In genomic region chr10:80710834-80711233, GRCm38 (mm10) we compare ENCODE assay signal across 12 mouse cellular contexts. TPM values are rescaled to one million over a fixed set of nuclear protein-coding genes. Genes with fewer than 3 reads are reported as not detected.
A peak's percentile ranks its signal among the peaks of the same experiment; 100 is the strongest.
DNase-seq lines count a peak whose midpoint lies in the region.
"Had no signal": no experiment of that assay in that cellular context is flagged by ENCODE, and none has a peak within 500 bp of the region (broad histone marks: within the 10 kb centered on the region; RNA-seq: fewer than 3 reads in every experiment).

No protein-coding gene starts in this region.

- DNase-seq in adrenal gland, adult 2 months, result peak; percentile 52
- no peak for DNase-seq in adrenal gland, postnatal 25 days
- DNase-seq: adrenal gland, adult 8-10 months; adrenal gland, postnatal 10 days; adrenal gland, postnatal 14 days; B cell, adult 2 months; cerebellum, adult 11 months; cerebellum, adult 11-12 months; cerebellum, adult 18-20 months; cerebellum, adult 2 months; cerebellum, adult 8-10 months; cerebellum, adult 9-10 months had no signal

RNA-seq across cellular contexts. Expression of gene Izumo4, which starts 8.8 kb away (rescaled TPM):
- 10 to 100 TPM; 13.2 to 21.2 TPM for total RNA-seq in adrenal gland, adult 2 months (2021)
- polyA plus RNA-seq in adrenal gland, adult 2 months (2012; rRNA removed), result 73.3 and 74.3 TPM in 2 replicates
- 21.6 and 37.1 TPM in 2 replicates for total RNA-seq in adrenal gland, postnatal 25 days (2021)

RNA-seq across cellular contexts. Expression of gene Mob3a, which starts 9.1 kb away (rescaled TPM):
- 10 to 100 TPM; 18.0 to 19.4 TPM for total RNA-seq in adrenal gland, adult 2 months (2021)
- polyA plus RNA-seq in adrenal gland, adult 2 months (2012; rRNA removed), result 22.5 and 27.1 TPM in 2 replicates
- 15.2 and 18.8 TPM in 2 replicates for total RNA-seq in adrenal gland, postnatal 25 days (2021)

RNA-seq across cellular contexts. Expression of gene Ap3d1, which starts 31.2 kb away (rescaled TPM):
- 100 to 1,000 TPM in 1 of 2 experiments, 10 to 100 TPM in 1; 85.6 to 104 TPM for total RNA-seq in adrenal gland, adult 2 months (2021)
- polyA plus RNA-seq in adrenal gland, adult 2 months (2012; rRNA removed), result 98.1 and 131 TPM in 2 replicates
- 94.4 and 102 TPM in 2 replicates for total RNA-seq in adrenal gland, postnatal 25 days (2021)

RNA-seq across cellular contexts. Expression of gene Mknk2, which starts 32.9 kb away (rescaled TPM):
- total RNA-seq in adrenal gland, adult 2 months (2021), result 100 to 1,000 TPM; 185 to 189 TPM
- polyA plus RNA-seq in adrenal gland, adult 2 months (2012; rRNA removed), result 427 and 546 TPM in 2 replicates
- total RNA-seq in adrenal gland, postnatal 25 days (2021), result 155 and 164 TPM in 2 replicates

RNA-seq across cellular contexts. Expression of gene Dot1l, which starts 44.2 kb away (rescaled TPM):
- total RNA-seq in adrenal gland, adult 2 months (2021), result 10 to 100 TPM; 31.7 to 80.6 TPM
- polyA plus RNA-seq in adrenal gland, adult 2 months (2012; rRNA removed), result 109 and 170 TPM in 2 replicates
- 97.3 and 102 TPM in 2 replicates for total RNA-seq in adrenal gland, postnatal 25 days (2021)
